34 mouse cellular contexts compared by ENCODE assay signal in the genomic region with DNA sequence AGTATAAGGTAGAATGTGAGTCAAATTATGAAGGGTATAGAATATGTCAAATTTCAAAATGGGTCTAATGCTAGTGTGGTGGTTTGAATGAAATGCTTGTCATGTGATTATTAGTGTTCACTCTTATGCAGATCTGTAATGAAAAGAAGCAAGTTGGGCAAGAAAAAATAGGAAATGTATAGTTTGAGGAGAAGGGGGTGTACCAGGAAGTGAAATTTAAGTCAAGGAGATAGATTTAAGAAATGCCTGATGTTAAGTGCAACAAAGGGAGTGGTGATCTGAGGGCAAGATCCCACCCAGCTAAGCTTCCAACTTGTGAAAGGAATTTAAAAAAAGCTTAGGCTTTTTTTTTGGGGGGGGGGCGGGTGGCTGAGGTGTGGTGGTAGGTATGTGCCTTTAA.
"Had no signal": no experiment of that assay in that cellular context is flagged by ENCODE, and none has a peak within 500 bp of the region (broad histone marks: within the 10 kb centered on the region; RNA-seq: fewer than 3 reads in every experiment).

No protein-coding gene starts in this region.

- H3K4me1 ChIP-seq: heart, embryonic 12.5 days; heart, embryonic 13.5 days; hindbrain, embryonic 10.5 days; hindbrain, embryonic 12.5 days; hindbrain, embryonic 13.5 days; hindbrain, embryonic 15.5 days; intestine, embryonic 15.5 days; kidney, embryonic 15.5 days had no signal

- H3K4me3 ChIP-seq: heart, embryonic 12.5 days; heart, embryonic 13.5 days; heart, embryonic 15.5 days; hindbrain, embryonic 10.5 days; hindbrain, embryonic 12.5 days; hindbrain, embryonic 13.5 days; hindbrain, embryonic 15.5 days; intestine, embryonic 15.5 days; kidney, embryonic 15.5 days; layer of hippocampus, adult 2 months; left cerebral cortex, adult 2 months had no signal

- ATAC-seq: hindbrain, embryonic 16.5 days; hindbrain, postnatal 0 days; inflammation-experienced regulatory T-cells, adult 6 months; intestine, embryonic 15.5 days; intestine, embryonic 16.5 days; intestine, postnatal 0 days had no signal

- DNase-seq: heart, postnatal 10 days; heart, postnatal 14 days; heart, postnatal 36 days; heart, postnatal 4 days; kidney, adult 11 months; kidney, adult 18-20 months; kidney, adult 2 months; kidney, adult 8-10 months; kidney, adult 9 months; kidney, postnatal 10 days; kidney, postnatal 14 days; kidney, postnatal 25 days; kidney, postnatal 36 days; kidney, postnatal 4 days; layer of hippocampus, adult 9-11 months; layer of hippocampus, postnatal 36 days had no signal

- H3K27ac ChIP-seq: heart, embryonic 13.5 days; heart, embryonic 15.5 days; hindbrain, embryonic 10.5 days; hindbrain, embryonic 12.5 days; hindbrain, embryonic 13.5 days; hindbrain, embryonic 14.5 days; hindbrain, embryonic 15.5 days; hindbrain, postnatal 0 days; intestine, embryonic 15.5 days; kidney, embryonic 15.5 days; kidney, postnatal 0 days; layer of hippocampus, adult 2 months; left cerebral cortex, adult 2 months had no signal
